Mouse (Mus musculus): ENCODE data around the gene Ccdc77.
A peak's percentile ranks its signal among the peaks of the same experiment; 100 is the strongest.

The Ccdc77 gene

DNA sequence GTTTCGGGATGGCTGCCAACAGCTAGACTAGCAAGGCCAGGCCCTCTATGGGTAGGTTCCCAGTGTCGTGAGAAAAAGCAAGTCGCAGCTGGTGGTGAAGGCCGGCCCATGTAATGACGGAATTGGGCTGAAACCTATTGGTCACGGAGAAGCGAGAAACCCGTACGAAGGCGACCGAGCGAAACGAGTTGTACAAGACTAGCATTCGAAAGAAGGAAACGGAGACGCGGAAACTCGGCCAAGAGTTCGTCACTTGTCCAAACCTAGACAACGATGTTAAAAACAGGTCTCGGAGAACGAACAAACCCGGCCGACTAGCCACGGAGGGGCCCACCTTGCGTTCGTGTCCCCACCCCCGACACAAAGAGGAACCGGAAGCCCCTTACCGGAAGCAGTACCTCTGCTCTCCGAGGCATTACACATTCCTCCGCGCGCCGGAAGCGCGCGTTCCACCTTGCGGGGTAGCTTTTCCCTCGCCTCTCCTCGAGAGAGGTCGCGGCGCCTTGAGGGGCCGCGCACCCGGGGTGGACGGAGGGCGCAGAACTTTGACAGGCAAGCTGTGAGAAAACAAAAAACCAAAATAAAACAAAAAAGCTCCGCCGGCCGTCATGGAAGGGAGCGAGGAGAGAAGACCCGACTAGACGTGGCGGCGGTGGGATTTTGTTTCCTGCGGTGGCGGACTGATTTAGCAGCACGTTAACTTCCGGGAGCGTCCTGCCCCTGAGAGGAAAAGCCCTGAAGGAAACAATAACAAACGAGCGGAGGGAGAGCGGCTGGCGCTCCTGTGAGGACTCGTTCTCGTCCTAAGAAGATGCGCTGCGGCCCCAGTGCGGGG, at the start of gene Ccdc77, which contains the start of gene Kdm5a:
TSS of gene Ccdc77 (minus strand) at position 687 of the 835 bp plus-strand sequence.
TSS of gene Kdm5a (plus strand) at position 437 of the 835 bp plus-strand sequence.
- peak; percentile 86 for DNase-seq (ENCODE audit: low spot score)

DNA sequence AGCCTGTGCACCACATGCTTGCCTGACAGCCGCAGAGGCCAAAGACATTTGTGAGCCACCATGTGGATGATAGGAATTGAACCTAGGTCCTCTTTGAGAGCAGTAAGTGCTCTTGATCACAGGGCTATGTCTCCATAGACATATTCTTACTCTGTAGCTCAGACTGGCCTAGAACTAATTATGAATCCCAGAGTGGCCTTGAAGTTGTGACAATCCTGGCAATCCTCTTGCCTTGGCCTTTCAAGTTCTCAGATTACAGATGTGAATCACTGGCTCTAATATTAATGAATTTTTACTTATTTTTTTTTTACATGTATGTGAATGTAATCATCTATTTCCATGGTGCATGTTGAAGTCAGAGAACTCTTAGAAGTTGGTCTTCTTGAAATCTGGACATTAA, 39.8 kb upstream of the Ccdc77 start:
- no peak for DNase-seq (ENCODE audit: low spot score)

DNA sequence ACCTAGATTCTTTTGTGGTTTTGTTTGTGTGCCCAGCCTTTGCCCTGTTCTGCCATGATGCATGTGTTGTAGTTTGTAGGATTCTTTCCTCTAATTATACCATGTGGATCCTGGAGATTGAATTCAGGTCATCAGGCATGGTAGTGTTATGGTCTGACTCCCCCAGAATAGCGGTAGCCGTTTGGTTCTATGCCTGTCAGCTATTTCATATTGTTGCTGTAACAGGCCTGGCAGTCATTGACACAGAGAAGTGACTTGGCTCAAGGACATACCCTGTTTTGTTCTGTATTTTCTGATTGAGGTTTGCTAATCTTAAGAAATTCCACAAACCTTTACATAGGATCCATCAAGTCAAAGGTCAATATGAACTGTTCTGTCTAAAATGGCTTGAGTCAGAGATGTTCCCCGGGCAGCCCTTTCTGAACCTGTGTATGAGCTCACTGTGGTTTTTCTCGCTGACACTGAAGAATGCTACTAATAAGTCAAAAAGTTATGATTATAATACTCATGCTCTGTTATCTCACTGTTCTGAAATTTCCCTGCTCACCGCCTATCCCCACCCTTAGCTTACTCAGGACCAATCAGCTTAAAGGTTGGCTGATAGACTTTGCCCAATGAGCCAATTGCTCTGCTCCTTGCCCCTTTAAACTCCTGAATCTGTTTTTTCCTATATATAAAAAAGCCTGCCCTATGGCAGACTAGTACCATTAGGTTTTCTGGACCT, 31.6 kb upstream of the Ccdc77 start:
- DNase-seq (ENCODE audit: low spot score): no peak

DNA sequence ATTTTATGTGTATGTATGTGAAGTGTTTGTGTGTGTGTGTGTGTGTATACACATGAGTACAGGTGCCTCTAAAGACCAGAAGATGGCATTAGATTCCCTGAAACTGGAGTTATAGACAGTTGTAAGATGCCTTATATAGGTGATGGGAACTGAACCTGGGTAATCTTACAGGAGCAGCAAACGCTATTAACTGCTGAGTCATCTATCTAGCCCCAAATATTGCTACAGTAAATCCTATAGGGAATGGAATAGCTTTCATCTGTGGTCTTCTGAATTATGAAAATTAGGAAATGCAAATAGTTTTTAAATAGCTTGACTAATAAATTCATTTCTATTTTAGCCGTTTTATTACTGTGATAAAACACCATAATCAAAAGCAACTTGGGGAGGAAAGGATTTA, 28.6 kb upstream of the Ccdc77 start:
- no peak for DNase-seq (ENCODE audit: low spot score)

DNA sequence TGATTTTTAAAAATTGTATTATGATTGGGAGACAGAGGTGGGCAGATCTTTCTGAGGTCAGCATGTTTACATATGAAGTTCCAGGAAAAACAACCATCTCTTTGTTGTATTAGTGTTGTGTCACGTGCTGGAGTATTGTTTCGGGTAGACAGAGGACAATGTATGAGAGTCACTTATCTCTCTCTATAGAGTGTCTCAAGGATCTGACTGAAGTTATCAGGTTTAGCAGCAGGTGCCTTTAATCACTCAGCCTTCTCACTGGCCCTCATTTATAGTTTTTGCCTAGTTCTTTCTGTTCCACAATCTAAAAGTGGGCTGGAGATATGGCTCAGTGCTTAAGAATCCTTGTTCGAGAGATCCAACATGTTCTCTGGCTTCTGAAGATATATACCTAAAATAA, 25.9 kb upstream of the Ccdc77 start:
- no peak for DNase-seq (ENCODE audit: low spot score)

DNA sequence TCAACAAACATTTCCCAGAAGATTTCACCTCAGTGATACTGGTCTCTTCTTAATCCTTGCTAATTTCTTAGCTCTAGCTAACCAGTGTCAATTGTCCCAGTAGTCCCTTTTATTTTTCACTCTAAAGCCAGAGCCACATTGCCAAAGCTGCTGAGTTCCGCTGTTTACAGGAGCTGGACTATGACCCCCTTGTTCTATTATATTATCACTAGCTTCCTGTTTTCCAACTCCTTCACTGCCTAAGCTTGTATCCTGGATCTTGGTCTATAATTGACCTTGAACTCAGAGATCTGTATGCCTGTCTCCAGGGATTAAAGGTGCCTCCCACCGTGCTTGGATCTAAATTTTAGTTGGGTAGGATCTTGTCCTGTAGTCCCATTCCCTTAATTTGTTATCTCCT, 12.6 kb upstream of the Ccdc77 start:
- DNase-seq (ENCODE audit: low spot score): no peak

DNA sequence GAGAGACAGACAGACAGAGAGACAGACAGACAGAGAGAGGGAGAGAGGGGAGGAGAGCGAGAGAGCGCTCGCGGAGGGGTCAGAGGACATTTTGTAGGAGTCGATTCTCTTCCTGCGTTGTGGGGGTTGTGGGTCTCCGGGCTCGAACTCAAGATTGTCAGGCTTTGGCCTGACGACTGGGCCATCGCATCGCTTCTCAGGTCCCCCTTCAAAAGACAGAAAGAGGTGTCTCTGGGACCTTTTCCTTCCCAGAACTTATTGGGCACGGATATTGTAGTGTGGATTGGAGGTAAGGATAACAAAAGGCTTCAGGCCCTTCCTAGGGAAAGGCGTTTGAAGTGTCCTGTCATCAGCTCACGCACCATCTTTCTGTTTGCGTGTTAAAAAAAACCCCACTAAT, 877 bp upstream of the Ccdc77 start:
- DNase-seq (ENCODE audit: low spot score): no peak

DNA sequence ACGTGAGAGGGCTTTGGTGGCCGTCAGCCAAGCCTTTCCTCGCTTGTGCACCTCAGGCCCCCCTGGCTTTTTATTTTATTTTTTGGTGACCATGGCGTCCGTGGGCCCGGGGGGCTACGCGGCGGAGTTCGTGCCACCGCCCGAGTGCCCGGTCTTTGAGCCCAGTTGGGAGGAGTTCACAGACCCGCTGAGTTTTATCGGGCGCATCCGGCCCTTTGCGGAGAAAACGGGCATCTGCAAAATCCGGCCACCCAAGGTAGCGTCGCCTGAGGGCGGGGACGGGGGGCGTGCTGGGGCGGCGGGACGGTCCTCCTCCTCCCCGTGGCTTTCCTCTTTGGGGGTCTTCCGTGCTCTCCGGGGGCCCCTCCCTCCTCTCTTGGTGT, 340 bp upstream of the Ccdc77 start:
- DNase-seq (ENCODE audit: low spot score): no peak

DNA sequence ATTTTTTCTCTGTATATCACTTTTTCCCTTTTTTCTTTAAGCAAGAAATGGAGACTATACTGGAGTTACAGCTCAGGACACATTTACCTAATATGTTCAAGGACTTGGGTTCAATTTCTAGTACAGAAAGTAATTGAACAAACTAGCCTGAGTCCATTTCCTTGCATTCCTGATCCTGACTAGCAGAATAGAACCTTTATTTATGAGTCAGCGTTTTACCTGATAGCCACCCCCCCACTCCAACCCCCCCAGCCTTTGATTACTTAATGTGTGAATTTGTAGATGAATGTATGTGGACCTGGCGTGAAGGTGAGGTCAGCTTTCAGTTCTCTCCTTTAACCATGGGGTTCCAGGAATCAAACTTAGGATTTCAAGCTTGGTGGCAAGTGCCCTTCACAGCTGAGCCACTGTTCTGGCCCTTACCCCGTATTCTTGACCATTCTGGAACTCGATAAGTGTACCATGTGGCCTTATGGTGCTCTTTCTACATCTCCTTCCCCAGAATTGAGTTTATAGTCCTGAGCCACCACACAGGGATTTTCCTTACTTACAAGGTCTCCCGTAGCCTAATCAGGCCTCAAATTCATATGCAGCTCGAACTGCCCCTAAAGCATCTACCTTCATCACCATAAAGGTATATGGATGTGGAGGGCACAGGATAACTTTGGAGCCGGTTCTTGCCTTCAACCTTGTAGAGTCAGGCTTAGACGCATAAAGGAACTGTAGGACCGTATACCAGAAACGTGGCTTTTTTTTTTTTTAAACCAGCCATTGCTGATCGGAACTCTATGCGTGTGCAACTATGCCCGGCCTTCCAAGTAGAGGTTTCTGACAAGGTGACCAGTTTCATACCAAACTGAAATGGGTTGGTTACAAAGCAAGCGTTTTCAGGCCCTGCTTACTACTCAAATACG, 1.1 kb downstream of the Ccdc77 start:
- no peak for DNase-seq (ENCODE audit: low spot score)

DNA sequence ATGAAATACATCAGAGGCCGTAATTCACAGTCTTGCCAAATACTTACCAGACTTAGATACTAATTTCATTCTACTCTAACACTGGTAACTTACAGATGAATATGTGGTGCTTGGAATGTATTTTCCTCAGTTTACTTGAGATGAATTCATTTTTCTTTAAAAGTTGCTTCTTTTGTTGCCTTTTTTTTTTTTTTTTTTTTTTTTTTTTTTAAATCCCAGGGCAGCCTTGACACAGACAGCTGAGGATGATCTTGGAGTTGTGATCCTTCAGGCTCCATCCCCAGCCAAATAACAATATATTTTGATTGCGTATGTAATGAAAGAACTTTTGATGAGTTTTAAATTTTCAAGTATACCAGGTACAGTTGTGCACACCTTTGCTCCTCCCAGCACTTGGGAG, 2.0 kb downstream of the Ccdc77 start:
- no peak for DNase-seq (ENCODE audit: low spot score)

DNA sequence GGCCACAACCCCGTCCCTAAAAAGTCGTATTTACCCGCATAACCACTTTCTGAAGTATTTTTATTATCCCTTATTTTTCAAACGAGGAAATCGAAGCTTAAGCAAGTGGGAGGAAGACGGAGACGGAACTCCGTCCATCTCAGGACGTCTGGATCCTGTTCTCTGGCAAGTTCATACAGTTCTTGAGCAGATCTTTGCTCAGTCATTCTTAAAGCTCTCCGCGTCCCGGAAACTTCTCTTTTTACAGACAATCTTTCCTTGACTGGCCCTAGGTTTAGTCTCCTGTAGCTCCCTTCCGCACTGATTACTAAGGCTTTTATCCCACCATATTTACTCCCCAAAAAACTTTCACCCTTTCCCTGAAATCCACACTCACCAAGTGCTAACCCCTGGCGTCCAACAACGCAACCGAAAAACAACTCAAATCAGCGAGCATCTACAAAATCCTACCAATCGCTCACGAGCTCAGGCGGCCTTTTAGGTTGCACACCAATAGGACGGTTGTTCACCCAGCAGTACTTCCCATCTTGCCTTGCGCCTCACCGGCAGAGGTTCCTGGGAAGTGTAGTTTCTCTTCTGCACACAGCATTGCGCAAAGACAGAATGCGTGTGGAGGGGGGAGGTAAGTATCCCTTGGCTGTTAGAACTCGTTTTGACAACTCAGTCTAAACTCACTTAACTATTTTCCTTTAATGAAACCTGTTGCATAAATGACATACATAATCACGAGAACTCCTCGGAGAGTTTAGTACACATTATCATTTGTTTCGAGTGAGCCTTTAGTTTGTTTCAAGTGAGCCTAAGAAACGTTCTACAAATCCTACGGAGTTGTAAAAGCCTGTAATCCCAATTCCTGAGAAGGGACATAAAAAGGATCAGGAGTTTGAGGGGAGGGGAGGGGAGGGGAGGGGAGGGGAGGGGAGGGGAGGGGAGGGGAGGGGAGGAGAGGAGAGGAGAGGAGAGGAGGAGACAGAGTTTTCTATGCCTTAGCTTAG, 6.9 kb downstream of the Ccdc77 start:
- peak; percentile 63 for DNase-seq (ENCODE audit: low spot score)

DNA sequence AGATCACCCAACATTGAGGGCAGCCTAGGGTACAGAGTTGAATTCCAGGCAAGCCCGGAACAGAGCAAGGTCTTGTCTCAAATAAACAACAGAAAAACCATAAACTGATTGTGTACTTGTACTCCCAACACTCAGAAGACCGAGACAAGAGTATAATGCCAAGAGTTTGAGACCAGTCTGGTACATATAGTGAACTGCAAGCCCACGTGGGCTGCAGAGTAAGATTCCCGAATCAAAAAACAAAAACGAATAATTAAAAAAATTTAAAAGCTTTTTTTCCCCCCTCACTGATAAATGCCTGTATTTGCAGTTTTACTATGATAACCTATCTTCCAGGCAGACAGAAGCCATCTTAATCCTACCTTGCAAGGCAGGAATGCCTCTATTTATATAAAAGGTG, 7.7 kb downstream of the Ccdc77 start:
- DNase-seq (ENCODE audit: low spot score): no peak

DNA sequence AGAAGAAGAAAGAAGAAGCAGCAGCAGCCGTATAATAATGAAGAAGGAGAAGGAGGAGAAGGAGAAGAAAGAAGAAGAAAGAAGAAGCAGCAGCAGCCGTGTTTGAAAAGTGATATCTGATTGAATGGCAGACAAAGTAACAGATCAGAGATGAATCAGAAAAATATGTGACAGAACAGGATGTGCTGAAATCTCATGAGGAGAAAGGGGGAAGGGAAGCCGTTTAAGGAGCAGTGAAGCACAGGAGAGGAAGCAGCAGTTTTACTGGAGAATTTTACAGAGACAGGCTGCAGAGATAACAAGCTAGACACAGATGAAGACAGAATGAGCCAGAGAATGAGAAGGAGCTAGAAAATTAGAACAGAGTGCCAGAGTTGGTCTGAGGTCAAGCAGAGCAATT, 15.2 kb downstream of the Ccdc77 start:
- DNase-seq (ENCODE audit: low spot score): no peak

DNA sequence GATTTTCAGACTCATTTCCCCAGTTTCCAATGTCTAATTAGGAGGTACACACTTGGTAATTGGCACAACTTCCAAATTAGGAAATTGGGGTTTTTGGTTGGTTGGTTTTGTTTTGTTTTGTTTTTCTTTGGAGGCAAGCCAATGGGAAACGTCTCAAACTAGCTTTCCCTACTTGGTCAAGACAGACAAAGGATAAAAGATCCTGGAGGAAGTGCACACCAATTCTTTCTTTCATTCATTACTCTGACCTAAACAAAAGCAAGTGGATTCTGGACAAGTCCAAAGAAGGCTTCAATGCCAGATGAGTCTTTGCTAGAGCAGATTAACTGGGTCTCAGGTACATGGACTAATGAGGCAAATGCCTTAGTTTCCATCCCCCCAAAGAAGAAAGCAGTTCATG, 20.2 kb downstream of the Ccdc77 start:
- DNase-seq (ENCODE audit: low spot score): no peak

DNA sequence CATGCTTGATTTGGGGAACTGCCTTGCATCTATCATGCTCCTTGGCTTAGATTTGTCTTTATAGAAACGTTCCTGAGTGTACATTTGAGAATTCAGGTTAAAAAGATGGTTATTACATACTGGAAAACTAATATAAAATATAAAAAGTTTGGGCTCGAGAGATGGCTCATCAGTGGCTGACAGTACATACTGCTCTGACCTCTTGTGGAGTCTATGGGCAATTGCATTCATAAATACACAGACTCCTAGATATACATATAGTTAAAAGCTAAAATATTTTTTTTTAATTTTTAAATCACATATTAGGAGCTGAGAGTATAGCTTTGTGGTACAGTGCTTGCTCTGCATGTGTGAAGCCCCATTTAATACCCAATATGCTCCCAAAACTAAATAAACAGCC, 31.8 kb downstream of the Ccdc77 start:
- DNase-seq (ENCODE audit: low spot score): no peak

DNA sequence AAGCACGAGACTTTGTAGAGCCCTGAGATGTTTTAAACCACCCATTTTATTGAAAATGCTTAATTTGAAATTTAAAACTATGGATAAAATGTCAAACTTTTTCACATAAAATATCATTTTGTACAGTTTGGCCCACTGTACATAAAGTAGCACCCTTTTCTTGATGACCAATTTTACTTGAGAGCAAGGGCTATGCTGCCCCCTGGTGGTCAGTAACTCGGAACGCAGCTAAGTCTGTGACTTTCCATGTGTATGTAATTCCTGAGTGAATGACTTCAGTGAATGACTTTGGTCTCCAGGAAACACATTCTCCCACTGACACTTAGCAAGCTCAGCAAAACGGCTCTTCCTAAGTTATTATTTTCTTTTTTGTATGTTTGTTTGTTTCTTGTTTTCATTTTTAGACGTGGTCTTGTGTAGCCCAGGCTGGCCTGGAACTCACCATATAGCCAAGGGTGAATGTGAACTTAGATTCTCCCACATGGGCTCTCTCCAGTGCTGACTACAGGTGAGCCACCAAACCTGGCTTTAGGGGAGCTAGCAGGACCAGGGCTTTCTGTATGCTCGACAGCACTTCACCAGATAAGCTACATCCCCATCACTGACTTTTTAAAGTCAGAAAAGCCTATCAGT, 39.8 kb downstream of the Ccdc77 start:
- DNase-seq (ENCODE audit: low spot score): peak; percentile 37

DNA sequence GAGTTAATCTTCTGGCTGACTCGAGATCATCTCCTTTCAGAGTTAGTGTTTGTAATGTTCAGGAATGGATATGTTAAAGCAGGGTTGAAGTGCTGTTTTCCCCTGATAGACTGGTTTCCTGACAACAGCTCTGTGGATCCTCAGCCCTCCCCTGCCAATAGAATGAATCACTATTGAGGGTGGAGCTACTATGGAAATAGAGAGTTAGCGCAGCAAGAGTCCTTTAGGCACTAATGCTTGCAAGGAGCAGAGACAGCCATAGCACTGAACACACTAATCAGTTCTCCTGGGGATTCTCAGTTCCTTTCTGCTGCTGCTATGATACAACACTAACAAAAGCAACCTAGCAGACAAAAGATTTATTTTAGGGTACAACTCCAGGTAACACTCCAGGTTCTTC, 43.8 kb downstream of the Ccdc77 start:
- DNase-seq (ENCODE audit: low spot score): no peak

DNA sequence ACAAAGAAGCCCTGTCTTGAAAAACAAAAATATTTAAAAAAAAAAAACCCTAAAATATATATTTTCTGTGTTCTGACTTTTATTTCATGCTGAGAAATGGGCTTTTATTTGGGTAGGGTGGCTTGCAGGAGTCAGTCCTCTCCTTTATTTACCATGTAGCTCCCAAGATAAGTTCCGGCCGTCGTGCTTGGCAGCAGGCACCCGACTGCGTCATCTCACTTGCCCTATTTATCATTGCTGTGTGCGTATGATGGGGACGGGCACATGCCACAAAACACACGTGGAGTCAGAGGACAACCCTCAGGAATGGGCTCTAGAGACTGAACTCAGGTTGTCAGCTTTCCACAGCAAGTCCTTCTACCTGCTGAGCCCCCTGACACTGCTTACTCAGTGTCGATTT, 45.0 kb downstream of the Ccdc77 start:
- no peak for DNase-seq (ENCODE audit: low spot score)

DNA sequence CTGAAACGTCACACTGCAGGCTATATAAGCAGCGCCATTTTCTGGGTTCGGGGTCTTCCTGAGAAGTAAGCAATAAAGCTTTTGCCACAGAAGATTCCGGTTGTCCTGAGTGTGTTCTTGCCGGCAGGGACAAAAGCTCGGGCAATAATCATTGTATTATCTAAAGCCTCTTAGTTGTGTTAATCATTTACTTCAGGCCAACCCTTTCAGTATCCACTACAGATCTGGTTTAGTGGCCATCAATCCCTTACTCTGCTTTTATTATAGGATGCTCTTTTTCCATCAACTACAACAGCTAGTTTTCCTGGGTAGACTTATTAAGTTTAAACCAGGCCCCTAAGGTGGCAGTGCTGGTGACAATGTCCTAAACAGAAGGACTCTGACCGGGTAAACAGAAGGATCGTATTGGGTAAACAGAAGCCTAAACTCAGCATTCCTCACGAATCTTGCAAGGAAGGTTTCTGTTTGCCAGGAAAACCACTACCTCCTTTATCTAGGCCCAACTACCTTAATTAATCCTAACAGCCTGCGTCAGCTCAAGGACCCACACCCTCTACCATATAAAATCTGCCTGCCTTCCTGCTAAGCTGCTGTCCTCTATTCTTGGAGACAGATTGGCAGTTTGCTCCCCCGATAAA, 45.8 kb downstream of the Ccdc77 start:
- no peak for DNase-seq (ENCODE audit: low spot score)

DNA sequence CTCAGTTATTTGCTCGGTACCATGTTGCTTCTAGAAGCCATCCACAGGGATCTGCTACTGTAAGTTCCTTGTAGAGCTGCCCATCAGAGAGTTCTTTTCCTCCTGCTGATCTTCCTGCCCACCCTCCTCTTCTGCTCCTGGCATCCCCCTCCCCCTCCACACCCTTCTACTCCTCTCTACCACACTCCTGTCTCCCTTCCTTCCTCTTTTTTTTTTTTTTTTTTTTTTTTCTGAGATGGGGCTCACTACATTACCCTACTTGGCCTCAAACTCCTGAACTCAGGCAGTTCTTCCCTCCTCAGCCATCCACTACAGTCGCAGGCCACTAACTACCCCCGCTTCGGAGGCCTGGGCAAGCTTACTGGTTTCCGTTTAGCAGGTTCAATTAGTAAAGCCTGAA, 51.7 kb downstream of the Ccdc77 start:
- no peak for DNase-seq (ENCODE audit: low spot score)
